Mouse (Mus musculus) intestine, embryonic 14.5 days (tissue): ENCODE data around the gene Tmem88b. TPM values are rescaled to one million over a fixed set of nuclear protein-coding genes. Genes with fewer than 3 reads are reported as not detected.
"Not testable (repeated sequence)": the region's sequence is repeated elsewhere in the genome, so short reads cannot be mapped to it uniquely, and the experiment has no call there.

Experiments used
- ATAC-seq: fragments of 200-750 bp; cut with Nextera tagmentation; replicated peaks from 2 replicates; pipeline ENCODE4 v1.8.0; 2017; ENCODE audit warnings: low read depth, moderate number of reproducible peaks, moderate TSS enrichment, moderate library complexity; ENCODE audit not compliant: low FRiP score, low TSS enrichment
- DNase-seq: peaks from one replicate; pipeline ENCODE4 v3.0.0-alpha.2; 2018; ENCODE audit warnings: low spot score
- H3K27ac ChIP-seq: fragments of 300-500 bp; sonication (generic); 2 replicates; pipeline ENCODE4 v1.5.1; 2014; ENCODE audit warnings: low read depth, mild to moderate bottlenecking, control low read depth
- H3K27me3 ChIP-seq: fragments of 300-500 bp; sonication (generic); replicated peaks from 2 replicates; pipeline ENCODE4 v1.6.1; 2014; ENCODE audit warnings: low read length, control low read depth; ENCODE audit not compliant: control insufficient read depth, insufficient read depth
- H3K36me3 ChIP-seq: fragments of 300-500 bp; sonication (generic); 2 replicates; pipeline ENCODE4 v1.6.1; 2014; ENCODE audit warnings: low read length, control low read depth; ENCODE audit not compliant: control insufficient read depth, insufficient read depth
- H3K4me1 ChIP-seq: fragments of 300-500 bp; sonication (generic); replicated peaks from 2 replicates; pipeline ENCODE4 v1.6.1; 2014; ENCODE audit warnings: low read length, control low read depth, mixed read lengths; ENCODE audit not compliant: control insufficient read depth, insufficient read depth
- H3K4me2 ChIP-seq: fragments of 300-500 bp; sonication (generic); 2 replicates; pipeline ENCODE4 v1.6.1; 2014; ENCODE audit warnings: low read length
- H3K4me3 ChIP-seq: fragments of 300-500 bp; sonication (generic); 2 replicates; pipeline ENCODE4 v1.5.1; 2014; ENCODE audit warnings: low read depth, low read length, control low read depth, mixed read lengths
- H3K9ac ChIP-seq: fragments of 300-500 bp; sonication (generic); 2 replicates; pipeline ENCODE4 v1.6.1; 2014; ENCODE audit warnings: mild to moderate bottlenecking, low read length
- H3K9me3 ChIP-seq: fragments of 300-500 bp; sonication (generic); 2 replicates; pipeline ENCODE4 v1.6.1; 2016; ENCODE audit warnings: low read length, control low read depth; ENCODE audit not compliant: control insufficient read depth
- WGBS: fragments of 180-500 bp; shearing (Covaris S2); extraction: QIAGEN DNeasy Blood & Tissue Kit; methylation state at CpG from one replicate; pipeline ENCODE4 v1.1.7; 2014; 5-methylcytosine and 5-hydroxymethylcytosine counted together
- polyA plus RNA-seq: library from polyadenylated mRNA; unstranded; fragments of >200 nt; fragmentation: Nextera tagmentation; extraction: Ambion mirVana; gene quantifications from 2 replicates; pipeline ENCODE4 v1.2.1, GENCODE M21; 2014

Gene Tmem88b
- polyA plus RNA-seq, 1 experiment from 2014 or later, result 0.55 TPM

GRCm38 (mm10) chr4:155793730-155794129 is 8.1 kb upstream of the Tmem88b start:
- DNase-seq (no peak), ATAC-seq (no peak)
- no peaks in the 10 kb centered on the region for H3K9me3 ChIP-seq
- 63% methylated on average over 2 of the region's 2 CpGs for WGBS
- no peak overlapping the region for H3K27ac ChIP-seq
- no peak overlapping the region for H3K9ac ChIP-seq
- no peak overlapping the region for H3K4me3 ChIP-seq
- no peak overlapping the region for H3K4me2 ChIP-seq
- no peaks in the 10 kb centered on the region for H3K36me3 ChIP-seq
- no peaks in the 10 kb centered on the region for H3K4me1 ChIP-seq
- H3K27me3 ChIP-seq, result no peaks in the 10 kb centered on the region

GRCm38 (mm10) chr4:155791240-155791933 is 5.7 kb upstream of the Tmem88b start:
- H3K36me3 ChIP-seq, result no peaks in the 10 kb centered on the region
- no peak for ATAC-seq
- no peaks in the 10 kb centered on the region for H3K4me1 ChIP-seq
- WGBS, result 71% methylated on average over 24 of the region's 24 CpGs
- H3K4me2 ChIP-seq, result no peak overlapping the region
- no peak overlapping the region for H3K4me3 ChIP-seq
- H3K9me3 ChIP-seq, result no peaks in the 10 kb centered on the region
- no peak overlapping the region for H3K9ac ChIP-seq
- H3K27me3 ChIP-seq, result no peaks in the 10 kb centered on the region
- DNase-seq, result no peak
- no peak overlapping the region for H3K27ac ChIP-seq

GRCm38 (mm10) chr4:155790650-155791161 is 5.0 kb upstream of the Tmem88b start:
- DNase-seq (no peak), ATAC-seq (no peak)
- Histone ChIP-seq H3K27ac (no peak overlapping the region), H3K27me3 (no peaks in the 10 kb centered on the region), H3K36me3 (no peaks in the 10 kb centered on the region), H3K4me2 (no peak overlapping the region), H3K9me3 (no peaks in the 10 kb centered on the region), H3K9ac (no peak overlapping the region), H3K4me3 (no peak overlapping the region), H3K4me1 (no peaks in the 10 kb centered on the region)
- 61% methylated on average over 3 of the region's 3 CpGs for WGBS

GRCm38 (mm10) chr4:155790021-155790489 is 4.4 kb upstream of the Tmem88b start, which contains the start of gene Ankrd65:
Gene Ankrd65, plus strand, starts transcription at chr4:155790439.
- Histone ChIP-seq H3K9me3 (no peaks in the 10 kb centered on the region), H3K27ac (no peak within 1 kb of the TSS), H3K36me3 (no peaks in the 10 kb centered on the region), H3K9ac (no peak within 1 kb of the TSS), H3K27me3 (no peaks in the 10 kb centered on the region), H3K4me2 (no peak within 1 kb of the TSS), H3K4me3 (no peak within 1 kb of the TSS), H3K4me1 (no peaks in the 10 kb centered on the region)
- DNase-seq, result no peak
- WGBS, result 82% methylated on average over 3 of the region's 3 CpGs
- ATAC-seq, result no peak

- H3K4me3 ChIP-seq, H3K36me3 ChIP-seq, ATAC-seq, DNase-seq, H3K9ac ChIP-seq, H3K27me3 ChIP-seq, H3K4me1 ChIP-seq, H3K4me2 ChIP-seq, H3K27ac ChIP-seq, H3K9me3 ChIP-seq: not testable (repeated sequence)
- 80% methylated on average over 4 of the region's 4 CpGs for WGBS
These were observed 3.2 kb upstream of the Tmem88b start for GRCm38 (mm10) chr4:155788833-155789232.

- Histone ChIP-seq H3K9me3 (no peaks in the 10 kb centered on the region), H3K4me1 (peaks cover 6% of the 10 kb centered on the region), H3K9ac (no peak overlapping the region), H3K4me2 (no peak overlapping the region), H3K27ac (no peak overlapping the region), H3K36me3 (no peaks in the 10 kb centered on the region), H3K4me3 (no peak overlapping the region), H3K27me3 (no peaks in the 10 kb centered on the region)
- DNase-seq, result no peak
- ATAC-seq, result no peak
- 67% methylated on average over 3 of the region's 3 CpGs for WGBS
These were observed 2.6 kb upstream of the Tmem88b start for GRCm38 (mm10) chr4:155788300-155788699.

GRCm38 (mm10) chr4:155785246-155785645 is 428 bp downstream of the Tmem88b start:
- Histone ChIP-seq H3K4me2 (no peak overlapping the region), H3K27me3 (no peaks in the 10 kb centered on the region), H3K4me3 (no peak overlapping the region), H3K36me3 (no peaks in the 10 kb centered on the region), H3K9me3 (no peaks in the 10 kb centered on the region), H3K27ac (no peak overlapping the region), H3K9ac (no peak overlapping the region), H3K4me1 (peaks cover 13% of the 10 kb centered on the region)
- DNase-seq, result no peak
- ATAC-seq, result no peak
- 82% methylated on average over 10 of the region's 10 CpGs for WGBS

- WGBS, result under 1% methylated on average over 52 of the region's 52 CpGs
- no peaks in the 10 kb centered on the region for H3K36me3 ChIP-seq
- ATAC-seq (peak; percentile 84), DNase-seq (peak; percentile 94)
- no peaks in the 10 kb centered on the region for H3K9me3 ChIP-seq
- H3K9ac ChIP-seq, result peak overlapping the region; percentile 74
- peak overlapping the region; percentile 85 for H3K27ac ChIP-seq
- peak overlapping the region; percentile 71 for H3K4me3 ChIP-seq
- peaks cover 13% of the 10 kb centered on the region for H3K4me1 ChIP-seq
- H3K27me3 ChIP-seq, result no peaks in the 10 kb centered on the region
- peak overlapping the region; percentile 71 for H3K4me2 ChIP-seq
These were observed 1.5 kb downstream of the Tmem88b start for GRCm38 (mm10) chr4:155784081-155784701.
